ENCODE assay signal across 8 mouse cellular contexts in genomic region chr10:128703895-128704294, GRCm38 (mm10). TPM values are rescaled to one million over a fixed set of nuclear protein-coding genes. Genes with fewer than 3 reads are reported as not detected.
DNase-seq lines count a peak whose midpoint lies in the region; ATAC-seq and TF ChIP-seq lines count a peak whose summit lies in the region.

TSS of gene Pmel (plus strand) at chr10:128704195.

- TF ChIP-seq EP300 in liver, embryonic 14.5 days (IDR thresholded peaks at IDR 0.05; ENCODE audit: low read depth): no peak

- WGBS in cerebellum, adult 2 months: 32% methylated on average over 4 of the region's 4 CpGs
- 37% methylated on average over 4 of the region's 4 CpGs for WGBS in thymus, adult 2 months
- WGBS in liver, embryonic 14.5 days (ENCODE audit: insufficient replicate concordance): 19% methylated on average over 4 of the region's 4 CpGs

- no peaks in the 10 kb centered on the region for H3K9me3 ChIP-seq in liver, embryonic 14.5 days (ENCODE audit: control insufficient read depth, low read length)

- H3K4me1 ChIP-seq in cerebellum, adult 2 months (ENCODE audit: control insufficient read depth, insufficient read depth, low read length): no peaks in the 10 kb centered on the region
- peaks cover 8% of the 10 kb centered on the region for H3K4me1 ChIP-seq in thymus, adult 2 months (replicated peaks; ENCODE audit: control insufficient read depth, insufficient read depth, low read length)
- H3K4me1 ChIP-seq in liver, embryonic 14.5 days (replicated peaks; ENCODE audit: control insufficient read depth in 2 of 2, insufficient read depth in 2 of 2, low read length in 1 of 2): peaks cover 14 to 28% of the 10 kb centered on the region in 2 experiments

- H3K9ac ChIP-seq in liver, embryonic 14.5 days (replicated peaks): peak within 1 kb of the TSS; percentile 96

- no peaks in the 10 kb centered on the region for H3K27me3 ChIP-seq in cerebellum, adult 2 months (ENCODE audit: control insufficient read depth, insufficient read depth, low read length)
- no peaks in the 10 kb centered on the region for H3K27me3 ChIP-seq in thymus, adult 2 months (ENCODE audit: control insufficient read depth, insufficient read depth, low read length)
- H3K27me3 ChIP-seq in liver, embryonic 14.5 days (ENCODE audit: control insufficient read depth, insufficient read depth, low read length): no peaks in the 10 kb centered on the region

- no peak for TF ChIP-seq POLR2A in cerebellum, adult 2 months (IDR thresholded peaks at IDR 0.05; ENCODE audit: borderline replicate concordance, insufficient read depth, low read length)
- no peak for TF ChIP-seq POLR2A in thymus, adult 2 months (IDR thresholded peaks at IDR 0.05; ENCODE audit: control insufficient read depth, extremely low read depth, insufficient read depth, low read length, poor library complexity)

- no peak for TF ChIP-seq CTCF in cerebellum, adult 2 months (IDR thresholded peaks at IDR 0.05; ENCODE audit: borderline replicate concordance, insufficient read depth, low read depth, low read length)
- TF ChIP-seq CTCF in thymus, adult 2 months (IDR thresholded peaks at IDR 0.05; ENCODE audit: borderline replicate concordance, control insufficient read depth, extremely low read depth, insufficient read depth, low read length, poor library complexity): no peak
- no peak for TF ChIP-seq CTCF in liver, embryonic 14.5 days (IDR thresholded peaks at IDR 0.05; ENCODE audit: low read depth)

- peaks cover 25% of the 10 kb centered on the region for H3K36me3 ChIP-seq in thymus, adult 2 months (ENCODE audit: control insufficient read depth, insufficient read depth, low read length)
- H3K36me3 ChIP-seq in liver, embryonic 14.5 days (replicated peaks; ENCODE audit: control insufficient read depth, insufficient read depth, low read depth): peaks cover 43% of the 10 kb centered on the region

- peak within 1 kb of the TSS; percentile 91 for H3K4me2 ChIP-seq in liver, embryonic 14.5 days (ENCODE audit: low read depth)

- ATAC-seq in liver, embryonic 14.5 days (ENCODE audit: insufficient read depth): no peak

- H3K27ac ChIP-seq in cerebellum, adult 2 months (ENCODE audit: insufficient read depth, low read length): no peak within 1 kb of the TSS
- peak within 1 kb of the TSS; percentile 63 for H3K27ac ChIP-seq in thymus, adult 2 months (ENCODE audit: control insufficient read depth, insufficient read depth, low read length)
- peak within 1 kb of the TSS; percentile 87 for H3K27ac ChIP-seq in liver, embryonic 14.5 days

- H3K4me3 ChIP-seq in cerebellum, adult 2 months (replicated peaks; ENCODE audit: insufficient read depth, low read depth, low read length): peak within 1 kb of the TSS; percentile 88
- H3K4me3 ChIP-seq in thymus, adult 2 months (ENCODE audit: control insufficient read depth, insufficient read depth, low read length): peak within 1 kb of the TSS; percentile 80
- H3K4me3 ChIP-seq in liver, embryonic 14.5 days (ENCODE audit: insufficient read depth in 1 of 2, low read depth in 2 of 2, low read length in 2 of 2): peak within 1 kb of the TSS; percentile 92 to 94

- DNase-seq in cerebellum, adult 2 months: no peak
- DNase-seq in cerebellum, adult 9-11 months: no peak
- DNase-seq in thymus, adult 2 months: no peak
- DNase-seq in thymus, postnatal 4 days: no peak
- no peak for DNase-seq in liver, embryonic 14.5 days (ENCODE audit: low read depth in 3 of 3, low spot score in 3 of 3)
- no peak for DNase-seq in adrenal gland, adult 18-20 months (ENCODE audit: low spot score in 2 of 2)
- no peak for DNase-seq in urinary bladder, postnatal 14 days (ENCODE audit: low spot score)
- DNase-seq in left cerebral cortex, adult 11 months (ENCODE audit: low spot score): no peak

RNA-seq across cellular contexts. Expression of gene Pmel, which starts in this region (rescaled TPM):
- polyA plus RNA-seq in cerebellum, adult 2 months (2012; rRNA removed): 1.00 and 1.5 TPM in 2 replicates
- polyA plus RNA-seq in thymus, adult 2 months (2012; rRNA removed): 1.0 TPM in 2 replicates
- 0.27 and 0.31 TPM in 2 replicates for polyA plus RNA-seq in liver, embryonic 14.5 days (2012; rRNA removed)
- polyA plus RNA-seq in liver, embryonic 14.5 days (2014; fragmentation: Nextera tagmentation; extraction: Ambion mirVana): 0.20 and 0.50 TPM in 2 replicates
- total RNA-seq in adrenal gland, adult 18-20 months (2021): 1 to 10 TPM in 1 of 2 experiments, under 1 TPM in 1; 0.42 to 1.1 TPM
